Mouse (Mus musculus) large intestine, adult 2 months (tissue): ENCODE data around the gene Gbp2b. TPM values are rescaled to one million over a fixed set of nuclear protein-coding genes. Genes with fewer than 3 reads are reported as not detected.
"Not testable (repeated sequence)": the region's sequence is repeated elsewhere in the genome, so short reads cannot be mapped to it uniquely, and the experiment has no call there.

Experiments used
- DNase-seq: peaks from one replicate; pipeline ENCODE4 v3.0.0-alpha.2; 2012; ENCODE audit warnings: low read depth, low spot score
- WGBS: fragments of 180-500 bp; shearing (Covaris S2); methylation state at CpG from one replicate; pipeline ENCODE4 v1.1.7; 2018; 5-methylcytosine and 5-hydroxymethylcytosine counted together
- polyA plus RNA-seq: library from polyadenylated mRNA; depleted of rRNA; stranded (reverse); fragments of >200 nt; gene quantifications from 2 replicates; pipeline ENCODE4 v1.2.3, GENCODE M21; 2012; rRNA removed

The Gbp2b gene
- 2.7 and 3.9 TPM in 2 replicates for polyA plus RNA-seq

GRCm38 (mm10) chr3:142594547-142594946, at the start of gene Gbp2b:
Gene Gbp2b, plus strand, starts transcription at chr3:142594847.
- no peak for DNase-seq
- 51% methylated on average over 1 of the region's 1 CpGs for WGBS

GRCm38 (mm10) chr3:142546690-142547089, 48.0 kb upstream of the Gbp2b start:
- 86% methylated on average over 3 of the region's 3 CpGs for whole genome bisulfite sequencing
- DNase-seq = no peak

- no peak for DNase-seq
- WGBS = 91% methylated on average over 3 of the region's 3 CpGs
These were observed 44.5 kb upstream of the Gbp2b start for GRCm38 (mm10) chr3:142550052-142550676.

- WGBS = 79% methylated on average over 1 of the region's 1 CpGs
- no peak for DNase-seq
These were observed 40.0 kb upstream of the Gbp2b start for GRCm38 (mm10) chr3:142554601-142555000.

- no peak for DNase-seq
- 89% methylated on average over 11 of the region's 11 CpGs for WGBS
These were observed 39.0 kb upstream of the Gbp2b start for GRCm38 (mm10) chr3:142555623-142556022.

GRCm38 (mm10) chr3:142559632-142560228, 34.9 kb upstream of the Gbp2b start, which contains the start of gene Gbp3:
Gene Gbp3, plus strand, starts transcription at chr3:142560026.
- WGBS = 0% methylated on average over 3 of the region's 3 CpGs
- DNase-seq = peak; percentile 22

GRCm38 (mm10) chr3:142560296-142560948, 34.2 kb upstream of the Gbp2b start:
- WGBS = 3% methylated on average over 12 of the region's 12 CpGs
- DNase-seq = peak; percentile 33

GRCm38 (mm10) chr3:142561045-142561646, 33.5 kb upstream of the Gbp2b start:
- no peak for DNase-seq
- 73% methylated on average over 14 of the region's 14 CpGs for WGBS

GRCm38 (mm10) chr3:142561666-142562065, 33.0 kb upstream of the Gbp2b start:
- no peak for DNase-seq
- WGBS = 78% methylated on average over 7 of the region's 7 CpGs

- WGBS = 77% methylated on average over 5 of the region's 5 CpGs
These were observed 27.2 kb upstream of the Gbp2b start for GRCm38 (mm10) chr3:142567490-142567889.

GRCm38 (mm10) chr3:142570738-142571137, 23.9 kb upstream of the Gbp2b start:
- DNase-seq = no peak
- WGBS = 85% methylated on average over 4 of the region's 4 CpGs

More at GRCm38 (mm10) chr3:142567490-142567889, 27.2 kb upstream of the Gbp2b start:
- not testable (repeated sequence) for DNase-seq

GRCm38 (mm10) chr3:142577108-142577507, 17.5 kb upstream of the Gbp2b start:
- WGBS = 73% methylated on average over 3 of the region's 3 CpGs
- DNase-seq = no peak

GRCm38 (mm10) chr3:142578342-142578741, 16.3 kb upstream of the Gbp2b start:
- DNase-seq = no peak
- 78% methylated on average over 4 of the region's 4 CpGs for WGBS

- 86% methylated on average over 4 of the region's 4 CpGs for WGBS
- no peak for DNase-seq
These were observed 11.6 kb upstream of the Gbp2b start for GRCm38 (mm10) chr3:142583067-142583466.

- no peak for DNase-seq
These were observed 7.3 kb upstream of the Gbp2b start for GRCm38 (mm10) chr3:142587386-142587785.

- 51% methylated on average over 2 of the region's 2 CpGs for WGBS
- DNase-seq = no peak
These were observed 5.8 kb upstream of the Gbp2b start for GRCm38 (mm10) chr3:142588888-142589287.

GRCm38 (mm10) chr3:142590431-142591067, 4.1 kb upstream of the Gbp2b start:
- no peak for DNase-seq
- 78% methylated on average over 4 of the region's 4 CpGs for WGBS

- 60% methylated on average over 3 of the region's 3 CpGs for WGBS
- DNase-seq = no peak
These were observed 3.3 kb downstream of the Gbp2b start for GRCm38 (mm10) chr3:142597923-142598322.

- DNase-seq = no peak
These were observed 7.0 kb downstream of the Gbp2b start for GRCm38 (mm10) chr3:142601675-142602074.

GRCm38 (mm10) chr3:142618658-142619057, 24.0 kb downstream of the Gbp2b start:
- DNase-seq = no peak
- 89% methylated on average over 3 of the region's 3 CpGs for WGBS
